Mouse (Mus musculus): ENCODE measurements around the gene Atf7ip. TPM values are rescaled to one million over a fixed set of nuclear protein-coding genes. Genes with fewer than 3 reads are reported as not detected.

The Atf7ip gene
- polyA plus RNA-seq, 1 experiment from 2014 or later, result 47.0 TPM

DNA sequence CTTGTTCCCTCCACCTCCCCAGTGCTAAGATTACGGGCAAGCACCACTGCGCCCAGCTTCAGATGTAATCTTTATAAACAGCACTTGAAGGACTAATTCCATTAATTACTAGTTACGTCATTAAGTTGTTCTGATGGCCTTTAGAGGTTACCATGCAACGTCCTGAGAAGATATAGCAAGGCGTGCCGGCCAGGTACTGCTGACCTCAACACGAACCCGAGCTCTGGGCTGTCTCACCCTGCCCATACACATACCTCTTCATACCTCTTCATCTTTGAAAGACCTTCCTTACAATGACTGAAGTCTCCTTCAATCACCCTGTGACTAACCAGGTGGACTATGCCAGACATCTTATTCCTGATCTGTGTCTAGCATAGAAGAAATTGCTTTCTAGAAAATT is 125.6 kb downstream of the Atf7ip start:
- H3K36me3 ChIP-seq (ENCODE audit: control insufficient read depth, insufficient read depth, low read length), result no peaks in the 10 kb centered on the region
- 88% methylated on average over 8 of the region's 8 CpGs for WGBS
- no peak for ATAC-seq (ENCODE audit: insufficient number of reproducible peaks, insufficient read depth, low FRiP score, low read depth)
- H3K9ac ChIP-seq (ENCODE audit: low read length), result no peak overlapping the region
- no peak overlapping the region for H3K4me3 ChIP-seq (ENCODE audit: control insufficient read depth in 1 of 2, insufficient read depth in 1 of 2, low read depth in 1 of 2, low read length in 2 of 2)
- H3K27me3 ChIP-seq (ENCODE audit: control insufficient read depth, insufficient read depth, low read length), result no peaks in the 10 kb centered on the region
- no peaks in the 10 kb centered on the region for H3K9me3 ChIP-seq (ENCODE audit: control insufficient read depth, low read length)
- peaks cover 3 to 15% of the 10 kb centered on the region in 2 experiments; a peak in 1 of 4 replicates for H3K4me1 ChIP-seq (ENCODE audit: control insufficient read depth in 2 of 2, insufficient read depth in 2 of 2, low read length in 2 of 2)
- no peak overlapping the region for H3K4me2 ChIP-seq (ENCODE audit: low read length)
- H3K27ac ChIP-seq (replicated peaks in 1 of 2; ENCODE audit: control insufficient read depth in 1 of 2, insufficient read depth in 1 of 2, low read depth in 2 of 2, low read length in 2 of 2), result no peak overlapping the region

- Histone ChIP-seq H3K4me1 (ENCODE audit: control insufficient read depth in 2 of 2, insufficient read depth in 2 of 2, low read length in 2 of 2) (peaks cover 3 to 15% of the 10 kb centered on the region in 2 experiments; a peak in 1 of 4 replicates), H3K36me3 (ENCODE audit: control insufficient read depth, insufficient read depth, low read length) (no peaks in the 10 kb centered on the region), H3K9ac (ENCODE audit: low read length) (no peak overlapping the region), H3K27ac (replicated peaks in 1 of 2; ENCODE audit: control insufficient read depth in 1 of 2, insufficient read depth in 1 of 2, low read depth in 2 of 2, low read length in 2 of 2) (no peak overlapping the region), H3K4me3 (ENCODE audit: control insufficient read depth in 1 of 2, insufficient read depth in 1 of 2, low read depth in 1 of 2, low read length in 2 of 2) (no peak overlapping the region), H3K9me3 (ENCODE audit: control insufficient read depth, low read length) (no peaks in the 10 kb centered on the region), H3K27me3 (ENCODE audit: control insufficient read depth, insufficient read depth, low read length) (no peaks in the 10 kb centered on the region), H3K4me2 (ENCODE audit: low read length) (no peak overlapping the region)
- WGBS, result 69% methylated on average over 13 of the region's 13 CpGs
- ATAC-seq (ENCODE audit: insufficient number of reproducible peaks, insufficient read depth, low FRiP score, low read depth), result no peak
Observed at GRCm38 (mm10) chr6:136631945-136632534, 126.1 kb downstream of the Atf7ip start.

DNA sequence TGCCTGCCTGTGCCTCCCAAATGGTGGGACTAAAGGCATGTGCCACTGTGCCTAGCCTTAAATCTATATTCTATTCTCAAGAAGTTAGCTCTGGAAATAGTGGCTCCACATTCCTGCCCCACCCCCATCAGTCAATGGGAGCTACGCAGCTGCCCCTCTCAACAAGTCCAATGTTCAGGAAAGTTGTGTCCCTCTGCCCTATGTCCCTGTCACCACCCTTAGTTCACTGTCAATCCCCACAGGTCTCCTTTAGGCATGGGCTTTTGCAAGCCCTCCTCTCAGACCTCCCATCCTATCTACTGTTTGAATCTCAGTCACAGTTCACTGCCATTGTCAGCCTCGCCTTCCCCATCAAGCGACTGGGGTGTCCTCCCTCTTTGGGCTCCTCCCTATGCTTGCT is 127.2 kb downstream of the Atf7ip start:
- Histone ChIP-seq H3K9ac (ENCODE audit: low read length) (no peak overlapping the region), H3K27ac (replicated peaks in 1 of 2; ENCODE audit: control insufficient read depth in 1 of 2, insufficient read depth in 1 of 2, low read depth in 2 of 2, low read length in 2 of 2) (no peak overlapping the region), H3K4me3 (ENCODE audit: control insufficient read depth in 1 of 2, insufficient read depth in 1 of 2, low read depth in 1 of 2, low read length in 2 of 2) (no peak overlapping the region), H3K4me2 (ENCODE audit: low read length) (no peak overlapping the region), H3K4me1 (ENCODE audit: control insufficient read depth in 2 of 2, insufficient read depth in 2 of 2, low read length in 2 of 2) (peaks cover 3 to 15% of the 10 kb centered on the region in 2 experiments; a peak in 1 of 4 replicates), H3K9me3 (ENCODE audit: control insufficient read depth, low read length) (no peaks in the 10 kb centered on the region), H3K27me3 (ENCODE audit: control insufficient read depth, insufficient read depth, low read length) (no peaks in the 10 kb centered on the region), H3K36me3 (ENCODE audit: control insufficient read depth, insufficient read depth, low read length) (no peaks in the 10 kb centered on the region)
- 85% methylated on average over 3 of the region's 3 CpGs for WGBS
- no peak for ATAC-seq (ENCODE audit: insufficient number of reproducible peaks, insufficient read depth, low FRiP score, low read depth)

- H3K36me3 ChIP-seq (ENCODE audit: control insufficient read depth, insufficient read depth, low read length), result no peaks in the 10 kb centered on the region
- no peak; the same call in 1 of the 2 replicates for ATAC-seq (ENCODE audit: insufficient number of reproducible peaks, insufficient read depth, low FRiP score, low read depth)
- H3K4me2 ChIP-seq (ENCODE audit: low read length), result peak overlapping the region; percentile 16; the same call in 1 of the 2 replicates
- no peaks in the 10 kb centered on the region for H3K9me3 ChIP-seq (ENCODE audit: control insufficient read depth, low read length)
- no peak overlapping the region for H3K9ac ChIP-seq (ENCODE audit: low read length)
- no peak overlapping the region for H3K27ac ChIP-seq (replicated peaks in 1 of 2; ENCODE audit: control insufficient read depth in 1 of 2, insufficient read depth in 1 of 2, low read depth in 2 of 2, low read length in 2 of 2)
- H3K27me3 ChIP-seq (ENCODE audit: control insufficient read depth, insufficient read depth, low read length), result no peaks in the 10 kb centered on the region
- H3K4me3 ChIP-seq (ENCODE audit: control insufficient read depth in 1 of 2, insufficient read depth in 1 of 2, low read depth in 1 of 2, low read length in 2 of 2), result no peak overlapping the region
- WGBS, result 41% methylated on average over 6 of the region's 6 CpGs
- H3K4me1 ChIP-seq (ENCODE audit: control insufficient read depth in 2 of 2, insufficient read depth in 2 of 2, low read length in 2 of 2), result peaks cover 3 to 15% of the 10 kb centered on the region in 2 experiments; a peak in 1 of 4 replicates
Observed at GRCm38 (mm10) chr6:136633719-136634118, 127.8 kb downstream of the Atf7ip start.

DNA sequence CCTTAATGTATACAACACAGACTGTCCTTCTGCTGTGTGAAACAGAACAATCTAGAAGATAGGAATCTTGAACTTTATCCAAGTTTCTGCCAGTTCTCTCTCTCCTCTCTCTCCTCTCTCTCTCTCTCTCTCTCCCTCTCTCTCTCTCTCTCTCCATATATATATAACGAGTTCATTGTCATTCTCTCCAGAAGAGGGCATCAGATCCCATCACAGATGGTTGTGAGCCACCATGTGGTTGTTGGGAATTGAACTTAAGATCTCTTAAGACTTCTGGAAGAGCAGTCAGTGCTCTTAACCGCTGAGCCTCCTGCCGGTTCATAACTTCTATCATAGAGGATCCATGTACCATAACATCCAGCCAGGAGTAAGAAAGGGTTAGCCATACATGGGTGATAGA is 129.0 kb downstream of the Atf7ip start:
- Histone ChIP-seq H3K27ac (replicated peaks in 1 of 2; ENCODE audit: control insufficient read depth in 1 of 2, insufficient read depth in 1 of 2, low read depth in 2 of 2, low read length in 2 of 2) (no peak overlapping the region), H3K4me3 (ENCODE audit: control insufficient read depth in 1 of 2, insufficient read depth in 1 of 2, low read depth in 1 of 2, low read length in 2 of 2) (no peak overlapping the region), H3K4me2 (ENCODE audit: low read length) (no peak overlapping the region), H3K27me3 (ENCODE audit: control insufficient read depth, insufficient read depth, low read length) (no peaks in the 10 kb centered on the region), H3K9me3 (ENCODE audit: control insufficient read depth, low read length) (no peaks in the 10 kb centered on the region), H3K36me3 (ENCODE audit: control insufficient read depth, insufficient read depth, low read length) (no peaks in the 10 kb centered on the region), H3K4me1 (ENCODE audit: control insufficient read depth in 2 of 2, insufficient read depth in 2 of 2, low read length in 2 of 2) (peaks cover 3 to 15% of the 10 kb centered on the region in 2 experiments; a peak in 1 of 4 replicates), H3K9ac (ENCODE audit: low read length) (no peak overlapping the region)
- no peak for ATAC-seq (ENCODE audit: insufficient number of reproducible peaks, insufficient read depth, low FRiP score, low read depth)
- 65% methylated on average over 3 of the region's 3 CpGs for WGBS

- no peaks in the 10 kb centered on the region; a peak in 1 of 4 replicates for H3K4me1 ChIP-seq (ENCODE audit: control insufficient read depth in 2 of 2, insufficient read depth in 2 of 2, low read length in 2 of 2)
Observed at GRCm38 (mm10) chr6:136644171-136644570, 138.2 kb downstream of the Atf7ip start.

DNA sequence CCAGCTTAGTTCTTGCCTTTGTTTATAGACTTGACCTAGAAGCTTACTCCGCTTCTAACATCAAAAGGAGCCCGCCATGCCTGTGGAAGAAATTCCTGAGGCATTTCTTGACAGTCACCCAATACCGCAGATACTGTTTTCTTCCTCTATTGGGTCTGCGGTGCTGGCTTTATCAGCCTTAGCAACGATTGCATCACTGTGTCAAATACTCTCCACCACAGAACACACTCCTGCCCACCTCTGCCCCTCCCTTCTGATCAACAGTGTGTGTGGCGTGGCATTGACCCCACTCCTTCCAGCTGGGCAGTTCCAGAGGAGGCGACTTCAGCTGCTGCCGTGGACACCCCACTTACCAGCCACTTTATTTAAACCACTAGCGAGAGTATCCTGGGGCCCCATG is 139.8 kb downstream of the Atf7ip start:
- Histone ChIP-seq H3K36me3 (ENCODE audit: control insufficient read depth, insufficient read depth, low read length) (no peaks in the 10 kb centered on the region), H3K4me3 (ENCODE audit: control insufficient read depth in 1 of 2, insufficient read depth in 1 of 2, low read depth in 1 of 2, low read length in 2 of 2) (no peak overlapping the region), H3K4me2 (ENCODE audit: low read length) (no peak overlapping the region), H3K27ac (replicated peaks in 1 of 2; ENCODE audit: control insufficient read depth in 1 of 2, insufficient read depth in 1 of 2, low read depth in 2 of 2, low read length in 2 of 2) (no peak overlapping the region), H3K9me3 (ENCODE audit: control insufficient read depth, low read length) (peaks cover 5% of the 10 kb centered on the region; the same call in 1 of the 2 replicates), H3K4me1 (ENCODE audit: control insufficient read depth in 2 of 2, insufficient read depth in 2 of 2, low read length in 2 of 2) (no peaks in the 10 kb centered on the region; a peak in 1 of 4 replicates), H3K27me3 (ENCODE audit: control insufficient read depth, insufficient read depth, low read length) (no peaks in the 10 kb centered on the region), H3K9ac (ENCODE audit: low read length) (no peak overlapping the region)
- WGBS, result 49% methylated on average over 9 of the region's 9 CpGs
- no peak for ATAC-seq (ENCODE audit: insufficient number of reproducible peaks, insufficient read depth, low FRiP score, low read depth)

More at GRCm38 (mm10) chr6:136644171-136644570, 138.2 kb downstream of the Atf7ip start:
- Histone ChIP-seq H3K36me3 (ENCODE audit: control insufficient read depth, insufficient read depth, low read length) (no peaks in the 10 kb centered on the region), H3K4me2 (ENCODE audit: low read length) (no peak overlapping the region), H3K4me3 (ENCODE audit: control insufficient read depth in 1 of 2, insufficient read depth in 1 of 2, low read depth in 1 of 2, low read length in 2 of 2) (no peak overlapping the region), H3K9me3 (ENCODE audit: control insufficient read depth, low read length) (peaks cover 5% of the 10 kb centered on the region; the same call in 1 of the 2 replicates), H3K9ac (ENCODE audit: low read length) (no peak overlapping the region), H3K27me3 (ENCODE audit: control insufficient read depth, insufficient read depth, low read length) (no peaks in the 10 kb centered on the region), H3K27ac (replicated peaks in 1 of 2; ENCODE audit: control insufficient read depth in 1 of 2, insufficient read depth in 1 of 2, low read depth in 2 of 2, low read length in 2 of 2) (no peak overlapping the region)
- ATAC-seq (ENCODE audit: insufficient number of reproducible peaks, insufficient read depth, low FRiP score, low read depth), result no peak
- 87% methylated on average over 2 of the region's 2 CpGs for whole genome bisulfite sequencing

DNA sequence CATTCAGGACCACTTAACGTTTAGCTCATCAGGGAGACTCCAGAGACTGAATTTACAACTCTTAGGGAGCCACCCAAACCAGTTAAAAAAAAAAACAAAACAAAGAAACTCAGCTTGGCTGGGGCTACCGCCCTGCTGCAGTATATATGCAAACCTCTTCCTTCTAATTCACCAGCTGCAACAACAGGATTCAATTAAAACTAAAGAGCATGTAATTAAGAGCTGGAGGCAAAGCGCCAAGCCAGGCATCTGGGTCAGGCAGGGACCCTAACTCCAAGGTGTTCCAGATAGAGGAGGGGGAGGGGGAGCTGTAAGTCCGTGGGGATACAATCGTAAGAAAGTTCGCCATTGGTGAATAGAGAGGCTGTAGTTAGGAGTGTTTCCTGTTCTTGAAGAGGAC is 140.2 kb downstream of the Atf7ip start:
- Histone ChIP-seq H3K4me1 (ENCODE audit: control insufficient read depth in 2 of 2, insufficient read depth in 2 of 2, low read length in 2 of 2) (no peaks in the 10 kb centered on the region; a peak in 1 of 4 replicates), H3K4me3 (ENCODE audit: control insufficient read depth in 1 of 2, insufficient read depth in 1 of 2, low read depth in 1 of 2, low read length in 2 of 2) (no peak overlapping the region), H3K27me3 (ENCODE audit: control insufficient read depth, insufficient read depth, low read length) (no peaks in the 10 kb centered on the region), H3K27ac (replicated peaks in 1 of 2; ENCODE audit: control insufficient read depth in 1 of 2, insufficient read depth in 1 of 2, low read depth in 2 of 2, low read length in 2 of 2) (no peak overlapping the region), H3K4me2 (ENCODE audit: low read length) (no peak overlapping the region), H3K36me3 (ENCODE audit: control insufficient read depth, insufficient read depth, low read length) (no peaks in the 10 kb centered on the region), H3K9ac (ENCODE audit: low read length) (no peak overlapping the region), H3K9me3 (ENCODE audit: control insufficient read depth, low read length) (peaks cover 5% of the 10 kb centered on the region; the same call in 1 of the 2 replicates)
- WGBS, result 52% methylated on average over 6 of the region's 6 CpGs
- ATAC-seq (ENCODE audit: insufficient number of reproducible peaks, insufficient read depth, low FRiP score, low read depth), result no peak

Measured in heart, embryonic 14.5 days (tissue).